Mouse (Mus musculus) megakaryocyte-erythroid progenitor cell, adult 5 weeks (primary cell): Measurements from ENCODE around the gene Rhog. TPM values are rescaled to one million over a fixed set of nuclear protein-coding genes. Genes with fewer than 3 reads are reported as not detected.

Experiments
- polyA plus RNA-seq: library from polyadenylated mRNA; stranded (reverse); fragments of >175 nt; gene quantifications from 2 replicates; pipeline ENCODE4 v1.2.3, GENCODE M21; 2012

Gene Rhog
- 163 and 199 TPM in 2 replicates for polyA plus RNA-seq

DNA sequence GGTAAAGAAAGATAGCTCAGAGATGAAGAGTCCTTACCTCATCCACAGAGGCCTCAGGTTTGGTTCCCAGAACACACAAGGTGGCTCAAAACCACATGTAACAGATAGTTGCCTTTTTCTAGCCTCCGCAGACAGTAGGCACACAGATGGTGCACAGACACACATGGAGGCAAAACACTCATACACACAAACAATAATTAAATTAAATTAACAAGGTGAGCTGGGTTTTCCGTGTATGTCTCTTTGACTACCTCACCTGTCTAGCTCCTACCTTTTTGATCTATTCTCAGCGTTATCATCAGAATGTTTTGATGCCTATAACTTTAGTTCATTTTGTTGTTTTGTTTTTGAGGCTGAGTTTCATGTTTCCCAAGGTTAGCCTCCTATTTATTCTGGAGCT lies at the start of gene Rhog:
TSS of gene Rhog (minus strand) at position 101 of the 400 bp plus-strand sequence.

DNA sequence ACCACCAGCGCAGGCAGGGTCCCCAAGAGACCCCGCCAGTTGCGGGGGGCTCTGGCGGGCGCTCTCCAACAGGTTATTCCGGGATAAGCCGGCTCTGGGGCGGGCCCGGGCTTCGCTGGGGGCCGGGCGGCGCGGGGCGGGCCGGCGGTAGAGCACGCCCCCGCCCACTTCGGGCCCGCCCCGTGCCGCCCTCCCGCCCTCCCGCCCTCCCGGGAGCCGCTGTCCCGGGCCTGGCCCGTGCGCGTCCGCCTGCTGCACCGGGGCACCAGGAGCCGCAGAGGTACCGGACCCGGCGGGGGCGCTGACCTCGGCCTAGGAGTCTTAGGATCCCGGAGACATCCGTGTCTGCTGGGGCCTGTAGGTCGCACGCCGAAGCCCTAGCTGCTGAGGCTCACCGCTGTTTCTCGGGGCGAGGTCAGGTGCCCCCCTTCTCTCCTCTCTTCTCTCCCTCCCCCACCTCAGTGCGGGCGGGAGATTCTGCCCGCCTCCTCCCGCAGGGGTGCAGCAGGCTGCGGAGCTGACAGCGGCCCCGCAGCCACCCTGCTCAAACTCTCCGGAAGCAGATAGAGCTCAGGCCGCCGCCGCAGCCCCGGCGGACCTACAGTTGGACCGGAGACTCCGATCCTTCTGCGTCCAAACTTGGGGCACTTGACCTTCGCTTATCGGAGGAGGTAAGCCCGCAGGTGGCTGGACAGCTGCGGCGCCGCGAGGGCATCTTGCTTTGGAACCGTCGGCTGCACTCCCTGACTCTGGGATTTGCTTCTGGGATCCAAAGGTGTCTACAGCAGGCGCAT lies 11.9 kb upstream of the Rhog start, which contains the start of gene Stim1:
TSS of gene Stim1 (plus strand) at position 206 of the 794 bp plus-strand sequence.

DNA sequence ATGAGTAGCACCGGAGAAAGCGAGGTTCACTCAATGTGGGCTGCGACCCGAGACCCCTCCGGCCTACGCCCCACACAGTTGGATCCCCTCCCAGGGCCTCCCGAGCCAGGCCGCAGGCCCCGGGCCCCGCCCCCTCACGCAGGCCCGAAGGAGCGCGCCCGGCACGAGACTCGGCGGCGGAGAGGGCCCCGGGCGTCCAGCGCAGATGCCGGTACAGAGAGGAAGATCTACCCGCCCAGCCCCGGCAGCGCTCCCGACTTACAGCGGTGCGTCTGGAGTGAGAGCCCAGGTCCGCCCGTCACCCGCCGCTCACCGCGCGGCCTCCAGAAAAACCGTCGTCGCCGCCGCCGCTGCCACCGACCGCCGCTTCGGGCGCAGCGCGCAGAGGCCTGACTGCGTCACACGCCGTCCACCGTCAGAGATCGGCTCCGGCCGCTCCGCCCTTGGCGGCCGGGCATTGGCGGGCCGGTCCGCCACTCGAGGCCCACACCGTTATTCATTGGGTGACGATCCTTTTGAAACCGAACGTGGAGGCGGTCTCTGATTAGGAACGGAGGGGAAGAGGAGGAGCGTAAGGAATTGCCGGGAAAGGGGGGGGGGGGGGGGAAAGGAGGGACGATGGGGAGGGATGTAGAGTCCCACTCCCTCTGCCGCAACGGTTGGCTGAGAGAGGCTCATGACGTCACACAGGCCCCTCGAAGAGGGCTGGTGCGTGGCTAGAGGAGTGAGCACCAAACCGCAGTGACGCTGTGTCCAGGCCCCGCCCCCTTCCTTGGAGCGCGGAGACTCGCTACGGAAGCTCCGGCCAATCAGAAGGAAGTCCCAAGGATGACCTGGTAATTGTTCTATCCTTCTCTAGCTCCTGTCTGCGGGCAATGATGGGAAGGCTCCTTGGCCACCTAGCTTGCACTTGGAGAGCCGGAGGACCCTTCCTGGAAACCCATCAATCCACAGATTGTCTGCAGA lies 45.8 kb downstream of the Rhog start, which contains the start of the genes Nup98 and Pgap2:
TSS of gene Nup98 (minus strand) at position 421 of the 966 bp plus-strand sequence.
TSS of gene Pgap2 (plus strand) at position 453 of the 966 bp plus-strand sequence.

Other genes with a start within 250 kb of the Rhog start
- 7.0 and 11.9 TPM in 2 replicates for gene Il18bp, start 237.4 kb downstream of the Rhog start, polyA plus RNA-seq
- 3.2 and 3.7 TPM in 2 replicates for gene Rnf121, start 190.6 kb downstream of the Rhog start, polyA plus RNA-seq
- 18.2 and 25.0 TPM in 2 replicates for gene Xndc1, start 190.5 kb downstream of the Rhog start, polyA plus RNA-seq
- gene Xntrpc, start 190.3 kb downstream of the Rhog start, polyA plus RNA-seq = 0.90 and 1.6 TPM in 2 replicates
- gene Trpc2, start 172.9 kb downstream of the Rhog start, polyA plus RNA-seq = 1.0 and 1.4 TPM in 2 replicates
- gene Art1, start 154.3 kb downstream of the Rhog start, polyA plus RNA-seq = 0.04 TPM in 1 of 2 replicates, not detected in the other
- gene Art5, start 146.6 kb downstream of the Rhog start, polyA plus RNA-seq = 0.36 and 0.67 TPM in 2 replicates
- gene Chrna10, start 139.2 kb downstream of the Rhog start, polyA plus RNA-seq = 0.06 TPM in 1 of 2 replicates, not detected in the other
- 6.3 and 6.6 TPM in 2 replicates for gene Nup98, start 45.9 kb downstream of the Rhog start, polyA plus RNA-seq
- 36.3 and 45.3 TPM in 2 replicates for gene Pgap2, start 45.8 kb downstream of the Rhog start, polyA plus RNA-seq
- gene Stim1, start 11.8 kb upstream of the Rhog start, polyA plus RNA-seq = 47.6 and 63.0 TPM in 2 replicates
- gene Rrm1, start 185.6 kb upstream of the Rhog start, polyA plus RNA-seq = 32.2 and 50.2 TPM in 2 replicates
- not detected in 2 replicates for gene Olfr543, start 225.6 kb upstream of the Rhog start, polyA plus RNA-seq
- not detected in 2 replicates for gene Olfr544, start 232.3 kb upstream of the Rhog start, polyA plus RNA-seq
- not detected in 2 replicates for gene Olfr545, start 243.5 kb upstream of the Rhog start, polyA plus RNA-seq